Mouse (Mus musculus) embryonic facial prominence, embryonic 11.5 days (tissue): ENCODE results near the gene Tbc1d4. TPM values are rescaled to one million over a fixed set of nuclear protein-coding genes. Genes with fewer than 3 reads are reported as not detected.

ENCODE experiments used
- ATAC-seq: fragments of 200-750 bp; cut with Nextera tagmentation; replicated peaks from 2 replicates; pipeline ENCODE4 v1.8.0; 2017; ENCODE audit warnings: low read depth; ENCODE audit not compliant: insufficient number of reproducible peaks, low FRiP score, low TSS enrichment
- DNase-seq: peaks from one replicate; pipeline ENCODE4 v3.0.0-alpha.2; 2015; ENCODE audit warnings: low spot score
- H3K27ac ChIP-seq: fragments of 300-500 bp; sonication (generic); replicated peaks from 2 replicates; pipeline ENCODE4 v1.5.1; 2014; ENCODE audit warnings: mild to moderate bottlenecking, low read depth, low read length, control low read depth
- H3K27me3 ChIP-seq: fragments of 300-500 bp; sonication (generic); 2 replicates; pipeline ENCODE4 v1.6.1; 2014; ENCODE audit warnings: mild to moderate bottlenecking, low read length, moderate library complexity, mixed read lengths; ENCODE audit not compliant: control insufficient read depth, insufficient read depth
- H3K36me3 ChIP-seq: fragments of 300-500 bp; sonication (generic); replicated peaks from 2 replicates; pipeline ENCODE4 v1.6.1; 2014; ENCODE audit warnings: low read depth, mild to moderate bottlenecking, low read length, moderate library complexity, mixed read lengths; ENCODE audit not compliant: control insufficient read depth, insufficient read depth
- H3K4me1 ChIP-seq: fragments of 300-500 bp; sonication (generic); 2 replicates; pipeline ENCODE4 v1.6.1; 2014; ENCODE audit warnings: low read length, mixed read lengths; ENCODE audit not compliant: control insufficient read depth, insufficient read depth
- H3K4me2 ChIP-seq: fragments of 300-500 bp; sonication (generic); 2 replicates; pipeline ENCODE4 v1.6.1; 2014; ENCODE audit warnings: low read depth, mild to moderate bottlenecking, control low read depth, low read length, moderate library complexity
- H3K4me3 ChIP-seq: fragments of 300-500 bp; sonication (generic); 2 replicates; pipeline ENCODE4 v1.5.1; 2014; ENCODE audit warnings: low read depth, low read length, control low read depth
- H3K9ac ChIP-seq: fragments of 300-500 bp; sonication (generic); replicated peaks from 2 replicates; pipeline ENCODE4 v1.6.1; 2014; ENCODE audit warnings: mild to moderate bottlenecking, control low read depth, low read length
- H3K9me3 ChIP-seq: fragments of 300-500 bp; sonication (generic); replicated peaks from 2 replicates; pipeline ENCODE4 v1.6.1; 2016; ENCODE audit warnings: mild to moderate bottlenecking, low read length, inconsistent platforms, mixed read lengths; ENCODE audit not compliant: control insufficient read depth
- WGBS: fragments of 180-500 bp; shearing (Covaris S2); extraction: QIAGEN DNeasy Blood & Tissue Kit; methylation state at CpG from one replicate; pipeline ENCODE4 v1.1.7; 2014; 5-methylcytosine and 5-hydroxymethylcytosine counted together
- polyA plus RNA-seq: library from polyadenylated mRNA; unstranded; fragments of >200 nt; fragmentation: Nextera tagmentation; extraction: Ambion mirVana; gene quantifications from 2 replicates; pipeline ENCODE4 v1.2.1, GENCODE M21; 2014

Tbc1d4 gene
- polyA plus RNA-seq, 1 experiment from 2014 or later = 5.8 TPM

GRCm38 (mm10) chr14:101482270-101482669 is 126.7 kb downstream of the Tbc1d4 start:
- no peak overlapping the region for H3K4me2 ChIP-seq
- WGBS = 40% methylated on average over 4 of the region's 4 CpGs
- no peaks in the 10 kb centered on the region for H3K27me3 ChIP-seq
- no peak overlapping the region for H3K4me3 ChIP-seq
- H3K27ac ChIP-seq = no peak overlapping the region
- H3K36me3 ChIP-seq = no peaks in the 10 kb centered on the region
- no peak overlapping the region for H3K9ac ChIP-seq
- ATAC-seq = no peak
- no peaks in the 10 kb centered on the region for H3K9me3 ChIP-seq
- DNase-seq = peak; percentile 26
- H3K4me1 ChIP-seq = no peaks in the 10 kb centered on the region

GRCm38 (mm10) chr14:101481165-101481564 is 127.8 kb downstream of the Tbc1d4 start:
- H3K9me3 ChIP-seq = no peaks in the 10 kb centered on the region
- no peak overlapping the region for H3K4me2 ChIP-seq
- no peak overlapping the region for H3K4me3 ChIP-seq
- no peak overlapping the region for H3K27ac ChIP-seq
- DNase-seq (no peak), ATAC-seq (no peak)
- no peaks in the 10 kb centered on the region for H3K4me1 ChIP-seq
- H3K36me3 ChIP-seq = no peaks in the 10 kb centered on the region
- no peak overlapping the region for H3K9ac ChIP-seq
- H3K27me3 ChIP-seq = no peaks in the 10 kb centered on the region
- WGBS = 92% methylated on average over 7 of the region's 7 CpGs

DNA sequence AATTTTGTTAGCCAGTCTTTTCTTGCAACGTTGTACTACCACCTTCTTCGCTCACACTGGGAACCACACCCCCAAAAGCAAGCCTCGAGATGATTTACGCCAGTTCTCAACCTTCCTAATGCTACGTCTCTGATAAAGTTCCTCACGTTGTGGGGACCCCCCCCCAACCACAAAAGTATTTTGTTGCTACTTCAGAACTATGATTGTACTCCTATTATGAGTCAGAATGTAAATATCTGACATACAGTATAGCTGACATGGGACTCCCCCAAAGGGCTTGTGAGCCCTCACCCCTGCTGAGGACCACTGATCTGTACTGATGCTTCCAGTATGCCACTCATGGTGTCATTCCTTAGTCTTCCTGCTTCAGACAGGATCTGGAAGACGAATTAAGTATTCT is 128.4 kb downstream of the Tbc1d4 start:
- H3K27ac ChIP-seq = no peak overlapping the region
- H3K4me2 ChIP-seq = no peak overlapping the region
- H3K9me3 ChIP-seq = no peaks in the 10 kb centered on the region
- no peak for ATAC-seq
- 89% methylated on average over 7 of the region's 7 CpGs for WGBS
- no peaks in the 10 kb centered on the region for H3K36me3 ChIP-seq
- no peaks in the 10 kb centered on the region for H3K4me1 ChIP-seq
- no peak overlapping the region for H3K4me3 ChIP-seq
- H3K9ac ChIP-seq = no peak overlapping the region
- H3K27me3 ChIP-seq = no peaks in the 10 kb centered on the region
- no peak for DNase-seq

GRCm38 (mm10) chr14:101477827-101478220 is 131.2 kb downstream of the Tbc1d4 start:
- Histone ChIP-seq H3K4me2 (no peak overlapping the region), H3K4me1 (no peaks in the 10 kb centered on the region), H3K9ac (no peak overlapping the region), H3K9me3 (no peaks in the 10 kb centered on the region), H3K4me3 (no peak overlapping the region), H3K36me3 (no peaks in the 10 kb centered on the region), H3K27me3 (no peaks in the 10 kb centered on the region), H3K27ac (no peak overlapping the region)
- 77% methylated on average over 5 of the region's 5 CpGs for WGBS
- no peak for DNase-seq
- no peak for ATAC-seq

- Histone ChIP-seq H3K9me3 (no peaks in the 10 kb centered on the region), H3K4me2 (no peak overlapping the region), H3K27me3 (no peaks in the 10 kb centered on the region), H3K9ac (no peak overlapping the region), H3K36me3 (no peaks in the 10 kb centered on the region), H3K27ac (no peak overlapping the region), H3K4me3 (no peak overlapping the region), H3K4me1 (no peaks in the 10 kb centered on the region)
- ATAC-seq (no peak), DNase-seq (no peak)
- WGBS = 72% methylated on average over 20 of the region's 20 CpGs
Observed at GRCm38 (mm10) chr14:101477081-101477826, 131.7 kb downstream of the Tbc1d4 start.

DNA sequence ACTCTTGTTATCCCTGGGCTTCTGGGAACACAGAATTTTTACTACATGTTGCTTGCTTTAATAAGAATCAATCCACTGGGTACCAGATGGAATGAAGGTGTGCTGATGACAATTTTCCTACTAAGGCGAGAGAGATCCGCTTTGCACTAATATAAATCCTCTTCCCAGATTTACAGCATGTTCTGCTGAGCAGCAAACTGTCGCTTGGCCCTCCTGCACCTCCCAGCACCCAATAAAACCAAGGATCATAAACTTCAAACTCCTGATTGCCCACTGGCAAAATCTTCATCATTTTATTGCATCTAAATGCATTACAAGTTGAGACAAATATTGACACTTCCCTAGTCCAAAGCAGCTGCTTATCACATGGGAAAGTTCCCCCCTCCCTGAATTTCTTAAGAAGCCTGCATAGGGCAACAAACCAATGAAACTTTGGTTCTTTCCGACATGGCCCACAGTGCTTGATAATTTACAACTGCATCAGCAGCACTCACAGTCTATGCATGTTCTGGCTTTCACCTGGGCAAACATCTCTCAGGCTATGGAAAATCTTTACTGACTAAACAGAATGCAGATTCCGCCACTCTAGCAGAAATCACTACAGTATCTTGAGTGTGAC is 139.4 kb downstream of the Tbc1d4 start:
- WGBS = 92% methylated on average over 5 of the region's 5 CpGs
- Histone ChIP-seq H3K4me3 (no peak overlapping the region), H3K4me1 (no peaks in the 10 kb centered on the region), H3K4me2 (no peak overlapping the region), H3K36me3 (no peaks in the 10 kb centered on the region), H3K27ac (no peak overlapping the region), H3K9me3 (no peaks in the 10 kb centered on the region), H3K27me3 (no peaks in the 10 kb centered on the region), H3K9ac (no peak overlapping the region)
- DNase-seq (no peak), ATAC-seq (no peak)

DNA sequence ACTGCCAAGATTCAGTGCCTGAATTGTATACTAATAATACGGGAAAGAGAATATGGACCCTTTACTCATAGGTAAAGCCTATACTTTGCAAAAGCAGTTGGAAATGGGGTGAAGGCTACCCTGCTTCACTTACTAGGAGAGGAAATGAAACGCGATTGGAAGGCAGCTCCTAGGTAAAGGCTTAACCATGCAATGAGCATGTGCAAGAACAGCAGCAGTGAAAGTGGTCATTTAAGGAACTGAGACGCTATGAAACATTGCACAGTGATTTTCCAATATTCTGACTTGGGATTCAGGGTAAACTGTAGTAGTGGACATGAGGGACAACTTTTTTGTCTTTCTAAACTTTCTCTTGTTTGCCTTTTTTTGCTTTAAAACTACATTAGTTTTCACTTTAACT is 140.8 kb downstream of the Tbc1d4 start:
- H3K27ac ChIP-seq = no peak overlapping the region
- ATAC-seq = no peak

GRCm38 (mm10) chr14:101467532-101467931 is 141.5 kb downstream of the Tbc1d4 start:
- H3K27ac ChIP-seq = no peak overlapping the region
- DNase-seq = no peak
- no peaks in the 10 kb centered on the region for H3K27me3 ChIP-seq
- no peak for ATAC-seq
- H3K36me3 ChIP-seq = no peaks in the 10 kb centered on the region
- H3K4me2 ChIP-seq = no peak overlapping the region
- H3K9me3 ChIP-seq = no peaks in the 10 kb centered on the region
- H3K9ac ChIP-seq = no peak overlapping the region
- WGBS = 95% methylated on average over 1 of the region's 1 CpGs
- H3K4me1 ChIP-seq = no peaks in the 10 kb centered on the region
- H3K4me3 ChIP-seq = no peak overlapping the region

More for the DNA sequence above, 140.8 kb downstream of the Tbc1d4 start:
- WGBS = 84% methylated on average over 4 of the region's 4 CpGs
- H3K4me3 ChIP-seq = no peak overlapping the region
- H3K27me3 ChIP-seq = no peaks in the 10 kb centered on the region
- H3K9me3 ChIP-seq = no peaks in the 10 kb centered on the region
- no peak for DNase-seq
- H3K36me3 ChIP-seq = no peaks in the 10 kb centered on the region
- no peaks in the 10 kb centered on the region for H3K4me1 ChIP-seq
- H3K4me2 ChIP-seq = no peak overlapping the region
- no peak overlapping the region for H3K9ac ChIP-seq
